Mouse (Mus musculus) T-helper 2 cell (primary cell): Measurements from ENCODE around the gene Btbd35f15.
"Not testable (repeated sequence)": the region's sequence is repeated elsewhere in the genome, so short reads cannot be mapped to it uniquely, and the experiment has no call there.

Experiments used
- in situ Hi-C: fragments of 300-600 bp; cut with MboI, MseI; formaldehyde crosslinking; loops from one replicate; pipeline ENCODE4 v1.15.1; 2025; ENCODE audit warnings: high pct_unique_total_duplicates

The Btbd35f15 gene

DNA sequence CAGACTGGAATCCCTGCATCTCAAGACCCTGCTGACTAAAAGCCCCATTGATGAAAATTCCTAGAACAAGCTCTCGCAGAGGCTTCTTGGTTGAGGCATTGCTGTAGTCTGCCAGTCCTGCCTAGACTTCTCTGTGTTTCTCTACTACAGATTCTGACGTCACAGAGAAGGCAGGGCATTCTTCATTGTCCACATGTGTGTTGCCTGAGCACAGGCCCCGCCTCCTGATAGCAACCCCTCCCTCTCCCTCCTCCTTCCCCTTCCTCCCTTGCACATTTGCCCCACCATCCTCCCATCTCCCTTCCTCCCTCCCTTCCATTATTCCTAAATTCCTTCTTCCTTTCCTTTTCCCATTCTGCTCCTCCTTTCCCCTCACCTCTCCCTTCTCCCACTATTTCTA lies at the start of gene Btbd35f15:
TSS of gene Btbd35f15 (minus strand) at position 101 of the 400 bp plus-strand sequence.
- in situ Hi-C loops, result not testable (repeated sequence)
